8 mouse cellular contexts compared by ENCODE assay signal in the genomic region with DNA sequence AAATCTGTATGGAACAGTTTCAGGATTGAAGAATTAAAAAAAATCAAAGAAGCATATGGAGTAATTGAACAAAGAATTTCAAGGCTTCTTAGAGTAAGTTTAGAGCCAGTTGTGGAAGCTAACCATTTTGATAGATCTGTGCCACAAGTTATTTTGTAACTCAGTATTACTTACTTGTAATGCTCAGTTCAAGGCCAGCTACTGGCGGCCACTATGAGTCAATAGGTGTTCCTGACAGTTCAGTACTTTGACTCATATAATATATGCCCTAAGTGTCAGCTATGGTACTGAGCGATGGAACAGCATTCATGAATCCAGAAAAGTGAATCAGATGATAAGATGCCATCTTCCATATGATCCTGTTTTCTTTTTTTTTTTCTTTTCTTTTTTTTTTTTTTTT.
"Had no signal": no experiment of that assay in that cellular context is flagged by ENCODE, and none has a peak within 500 bp of the region (broad histone marks: within the 10 kb centered on the region; RNA-seq: fewer than 3 reads in every experiment).

No protein-coding gene starts in this region.

- DNase-seq: lung, adult 18-20 months; lung, embryonic 14.5 days; lung, postnatal 10 days; lung, postnatal 4 days; right cerebral cortex, postnatal 14 days; thymus, adult 18-20 months; thymus, postnatal 14 days; thymus, postnatal 36 days had no signal
